Mouse (Mus musculus) CH12.LX (cell line): ENCODE data around the gene Il4i1. TPM values are rescaled to one million over a fixed set of nuclear protein-coding genes. Genes with fewer than 3 reads are reported as not detected.
"Not testable (repeated sequence)": the region's sequence is repeated elsewhere in the genome, so short reads cannot be mapped to it uniquely, and the experiment has no call there.

Experiments
- DNase-seq: peaks from one replicate; pipeline ENCODE4 v3.0.0-alpha.2; 2013; ENCODE audit errors: extremely low read depth
- H3K27ac ChIP-seq: 2 replicates; pipeline ENCODE4 v1.5.1; 2012; ENCODE audit warnings: low read depth, mild to moderate bottlenecking, control low read depth, moderate library complexity; ENCODE audit not compliant: insufficient read depth
- H3K27me3 ChIP-seq: replicated peaks from 2 replicates; pipeline ENCODE3; 2012; ENCODE audit warnings: inconsistent platforms
- H3K36me3 ChIP-seq, 2 experiments: replicated peaks in 1 of 2; 2 replicates each; pipeline versions ENCODE3 to v1.6.1; 2012; ENCODE audit warnings: inconsistent platforms in 1 of 2, low read length in 1 of 2, mild to moderate bottlenecking in 1 of 2, mixed read lengths in 1 of 2, moderate library complexity in 1 of 2; ENCODE audit not compliant: control insufficient read depth in 1 of 2, insufficient read depth in 1 of 2
- H3K4me1 ChIP-seq, 2 experiments: 2 replicates each; pipeline ENCODE4 v1.6.1; 2012; ENCODE audit warnings: inconsistent platforms in 1 of 2, moderate library complexity in 1 of 2; ENCODE audit not compliant: insufficient read depth in 2 of 2, control insufficient read depth in 1 of 2
- H3K4me2 ChIP-seq: 2 replicates; pipeline ENCODE4 v1.6.1; 2012; ENCODE audit warnings: low read depth, mild to moderate bottlenecking, control low read depth; ENCODE audit not compliant: poor library complexity, insufficient read depth, severe bottlenecking
- H3K4me3 ChIP-seq, 3 experiments: fragments of 150-350 bp in 1 of 3; sonication (generic) in 1 of 3; replicated peaks in 1 of 3; 2 replicates each; pipeline versions ENCODE3 to v1.5.1; 2011 to 2012; ENCODE audit warnings: low read depth in 2 of 3, low read length in 2 of 3, mild to moderate bottlenecking in 2 of 3, moderate library complexity in 2 of 3, control low read depth in 1 of 3, improper control_type of control experiment in 1 of 3, inconsistent platforms in 1 of 3, mixed read lengths in 1 of 3; ENCODE audit not compliant: poor library complexity in 1 of 3
- H3K79me2 ChIP-seq: replicated peaks from 2 replicates; pipeline ENCODE4 v1.6.1; 2012; ENCODE audit warnings: mild to moderate bottlenecking, moderate library complexity; ENCODE audit not compliant: control insufficient read depth, poor library complexity, insufficient read depth, severe bottlenecking; ENCODE audit errors: extremely low read depth
- H3K9ac ChIP-seq: 2 replicates; pipeline ENCODE4 v1.6.1; 2012; ENCODE audit warnings: low read depth, mild to moderate bottlenecking, control low read depth, moderate library complexity; ENCODE audit not compliant: insufficient read depth
- H3K9me3 ChIP-seq: replicated peaks from 2 replicates; pipeline ENCODE3; 2012; ENCODE audit warnings: low read length, inconsistent platforms, mixed read lengths
- BHLHE40 ChIP-seq: IDR thresholded peaks from 2 replicates; pipeline ENCODE4 v1.6.1; 2011; ENCODE audit warnings: mild to moderate bottlenecking, low read depth, low read length, improper control_type of control experiment
- CHD1 ChIP-seq: IDR thresholded peaks from 2 replicates; pipeline ENCODE4 v1.6.1; 2012; ENCODE audit warnings: low read depth, low read length, improper control_type of control experiment, inconsistent platforms
- CHD2 ChIP-seq: IDR thresholded peaks from 2 replicates; pipeline ENCODE4 v1.6.1; 2011; ENCODE audit warnings: low read length, improper control_type of control experiment
- CTCF ChIP-seq, 2 experiments: IDR thresholded peaks in 1 of 2; conservative IDR thresholded peaks in 1 of 2; 2 replicates each; pipeline ENCODE4 v1.5.1; 2011 to 2012; ENCODE audit warnings: low read depth in 2 of 2, low read length in 2 of 2, improper control_type of control experiment in 1 of 2, inconsistent platforms in 1 of 2, mild to moderate bottlenecking in 1 of 2, moderate library complexity in 1 of 2
- ELF1 ChIP-seq: IDR thresholded peaks from 2 replicates; pipeline ENCODE4 v1.6.1; 2014; ENCODE audit warnings: low read depth, mild to moderate bottlenecking, inconsistent platforms, low read length, improper control_type of control experiment
- EP300 ChIP-seq: IDR thresholded peaks from 2 replicates; pipeline ENCODE4 v1.6.1; 2011; ENCODE audit warnings: low read length, improper control_type of control experiment
- ETS1 ChIP-seq: conservative IDR thresholded peaks from 2 replicates; pipeline ENCODE4 v1.6.1; 2012; ENCODE audit warnings: low read depth, mild to moderate bottlenecking, inconsistent platforms, low read length, improper control_type of control experiment, moderate library complexity
- GABPA ChIP-seq: IDR thresholded peaks from 2 replicates; pipeline ENCODE4 v1.6.1; 2012; ENCODE audit warnings: low read depth, low read length, improper control_type of control experiment, inconsistent platforms; ENCODE audit not compliant: insufficient replicate concordance
- HCFC1 ChIP-seq: IDR thresholded peaks from 2 replicates; pipeline ENCODE4 v1.6.1; 2012; ENCODE audit warnings: low read depth, mild to moderate bottlenecking, inconsistent platforms, low read length, improper control_type of control experiment
- JUND ChIP-seq: conservative IDR thresholded peaks from 2 replicates; pipeline ENCODE4 v1.6.1; 2011; ENCODE audit warnings: low read depth, low read length, improper control_type of control experiment
- KAT2A ChIP-seq: IDR thresholded peaks from 2 replicates; pipeline ENCODE4 v1.6.1; 2012; ENCODE audit warnings: low read length, improper control_type of control experiment, inconsistent platforms; ENCODE audit not compliant: insufficient replicate concordance
- MAFK ChIP-seq: IDR thresholded peaks from 2 replicates; pipeline ENCODE4 v1.6.1; 2011; ENCODE audit warnings: low read length, improper control_type of control experiment; ENCODE audit not compliant: insufficient replicate concordance
- MAX ChIP-seq: IDR thresholded peaks from 2 replicates; pipeline ENCODE4 v1.6.1; 2011; ENCODE audit warnings: low read length, improper control_type of control experiment
- MAZ ChIP-seq: IDR thresholded peaks from 2 replicates; pipeline ENCODE4 v1.6.1; 2012; ENCODE audit warnings: low read depth, mild to moderate bottlenecking, inconsistent platforms, low read length, improper control_type of control experiment, moderate library complexity
- MXI1 ChIP-seq: IDR thresholded peaks from 2 replicates; pipeline ENCODE4 v1.6.1; 2011; ENCODE audit warnings: mild to moderate bottlenecking, low read depth, low read length, improper control_type of control experiment
- NELFE ChIP-seq: IDR thresholded peaks from 2 replicates; pipeline ENCODE4 v1.6.1; 2011; ENCODE audit warnings: low read depth, low read length, improper control_type of control experiment
- NRF1 ChIP-seq: IDR thresholded peaks from 2 replicates; pipeline ENCODE4 v1.6.1; 2014; ENCODE audit warnings: low read depth, mild to moderate bottlenecking, inconsistent platforms, low read length, improper control_type of control experiment, moderate library complexity
- PAX5 ChIP-seq: IDR thresholded peaks from 2 replicates; pipeline ENCODE4 v1.6.1; 2012; ENCODE audit warnings: low read length, inconsistent platforms, mixed read lengths
- POLR2A ChIP-seq: IDR thresholded peaks from 2 replicates; pipeline ENCODE4 v1.6.1; 2011; ENCODE audit warnings: low read depth, mild to moderate bottlenecking, improper control_type of control experiment, low read length
- POLR2AphosphoS2 ChIP-seq: IDR thresholded peaks from 2 replicates; pipeline ENCODE4 v1.6.1; 2011; ENCODE audit warnings: low read depth, low read length, improper control_type of control experiment
- RCOR1 ChIP-seq: conservative IDR thresholded peaks from 2 replicates; pipeline ENCODE4 v1.6.1; 2012; ENCODE audit warnings: low read depth, mild to moderate bottlenecking, inconsistent platforms, low read length, improper control_type of control experiment
- SMC3 ChIP-seq: IDR thresholded peaks from 2 replicates; pipeline ENCODE4 v1.6.1; 2011; ENCODE audit warnings: low read depth, low read length, improper control_type of control experiment
- TBP ChIP-seq: conservative IDR thresholded peaks from 2 replicates; pipeline ENCODE4 v1.6.1; 2011; ENCODE audit warnings: low read depth, low read length, improper control_type of control experiment
- USF1 ChIP-seq: IDR thresholded peaks from 2 replicates; pipeline ENCODE4 v1.6.1; 2014; ENCODE audit warnings: low read depth, mild to moderate bottlenecking, inconsistent platforms, low read length, improper control_type of control experiment
- dilution Hi-C: fragments of 300-500 bp; cut with MboI; formaldehyde crosslinking; loops from 2 replicates; pipeline ENCODE4 v1.14.3; 2020; ENCODE audit warnings: low sequenced_read_pairs; ENCODE audit not compliant: extremely low pct_unique_long_range_greater_than_20kb, extremely low pct_ligation_motif_present
- in situ Hi-C: fragments of 300-500 bp; cut with MboI; formaldehyde crosslinking; loops from 3 replicates; pipeline ENCODE4 v1.14.3; 2019; ENCODE audit warnings: low sequenced_read_pairs, low pct_ligation_motif_present, low pct_unique_long_range_greater_than_20kb, mixed read lengths
- polyA plus RNA-seq: library from polyadenylated mRNA; unstranded; fragments of >175 nt; gene quantifications from 2 replicates; pipeline ENCODE4 v1.2.1, GENCODE M21; 2012; ENCODE audit warnings: low read depth; ENCODE audit not compliant: insufficient read length
- total RNA-seq, 2 experiments: library from RNA; depleted of rRNA; stranded (reverse); fragments of 300-350 nt in 1 of 2; fragments of >200 nt in 1 of 2; gene quantifications; 2 replicates each; pipeline ENCODE4 v1.2.3; 2012 to 2014

Il4i1 gene
- total and polyA plus RNA-seq, 3 experiments, result 17.6 to 57.5 (median 49.2) TPM

- in situ Hi-C loops (no loop called here), dilution Hi-C loops (no loop called here)
- H3K4me2 ChIP-seq, result no peak overlapping the region
- no peak overlapping the region for H3K9ac ChIP-seq
- no peak for DNase-seq
- H3K4me1 ChIP-seq, result peaks cover 13 to 23% of the 10 kb centered on the region in 2 experiments
- H3K4me3 ChIP-seq, result no peak overlapping the region
- H3K27me3 ChIP-seq, result peaks cover 28% of the 10 kb centered on the region
- no peaks in the 10 kb centered on the region for H3K9me3 ChIP-seq
- TF ChIP-seq ELF1, result no peak
- TF ChIP-seq MXI1, result no peak
- TF ChIP-seq MAX, result no peak
- no peak for TF ChIP-seq CHD2
- TF ChIP-seq MAZ, result no peak
- TF ChIP-seq KAT2A, result no peak
- H3K27ac ChIP-seq, result no peak overlapping the region
- no peaks in the 10 kb centered on the region for H3K79me2 ChIP-seq
- H3K36me3 ChIP-seq, result peaks cover 0 to 12% of the 10 kb centered on the region in 2 experiments
These were observed 55.0 kb downstream of the Il4i1 start for GRCm38 (mm10) chr7:44871181-44871580.

- DNase-seq, H3K4me3 ChIP-seq, in situ Hi-C loops, H3K9ac ChIP-seq, dilution Hi-C loops, H3K4me2 ChIP-seq, H3K9me3 ChIP-seq, H3K79me2 ChIP-seq, H3K27ac ChIP-seq: not testable (repeated sequence)
- peaks cover 7 to 18% of the 10 kb centered on the region in 2 experiments; a peak in 3 of 4 replicates for H3K4me1 ChIP-seq
- peaks cover 28% of the 10 kb centered on the region for H3K27me3 ChIP-seq
- peaks cover 0 to 13% of the 10 kb centered on the region in 2 experiments for H3K36me3 ChIP-seq
- peak in 1 of 2 experiments; percentile 14; a peak in 1 of 4 replicates for TF ChIP-seq CTCF (conservative IDR thresholded peaks at IDR 0.05 in 1 of 2, IDR thresholded peaks at IDR 0.05 in 1 of 2; ENCODE audit: low read depth in 2 of 2, low read length in 2 of 2)
These were observed 55.6 kb downstream of the Il4i1 start for GRCm38 (mm10) chr7:44871774-44872173.

- in situ Hi-C loops (no loop called here), dilution Hi-C loops (no loop called here)
- no peak overlapping the region for H3K27ac ChIP-seq
- TF ChIP-seq SMC3 (no peak), NRF1 (no peak), MAFK (no peak), PAX5 (no peak), ETS1 (no peak), BHLHE40 (no peak), JUND (no peak), POLR2AphosphoS2 (no peak), POLR2A (no peak), RCOR1 (no peak), GABPA (no peak), USF1 (no peak), TBP (no peak), KAT2A (no peak), CHD1 (no peak), NELFE (no peak), HCFC1 (no peak), ELF1 (no peak), EP300 (no peak), CHD2 (no peak)
- no peaks in the 10 kb centered on the region for H3K9me3 ChIP-seq
- H3K36me3 ChIP-seq, result peaks cover 57 to 72% of the 10 kb centered on the region in 2 experiments
- H3K4me1 ChIP-seq, result peaks cover 0 to 12% of the 10 kb centered on the region in 2 experiments; a peak in 2 of 4 replicates
- no peak overlapping the region for H3K9ac ChIP-seq
- no peak for DNase-seq
- no peaks in the 10 kb centered on the region for H3K79me2 ChIP-seq
- no peak overlapping the region for H3K4me3 ChIP-seq
- no peak overlapping the region for H3K4me2 ChIP-seq
- H3K27me3 ChIP-seq, result peaks cover 4% of the 10 kb centered on the region
These were observed 61.6 kb downstream of the Il4i1 start for GRCm38 (mm10) chr7:44877833-44878232.
